Mouse (Mus musculus): ENCODE measurements around the gene Ccnd3.

DNA sequence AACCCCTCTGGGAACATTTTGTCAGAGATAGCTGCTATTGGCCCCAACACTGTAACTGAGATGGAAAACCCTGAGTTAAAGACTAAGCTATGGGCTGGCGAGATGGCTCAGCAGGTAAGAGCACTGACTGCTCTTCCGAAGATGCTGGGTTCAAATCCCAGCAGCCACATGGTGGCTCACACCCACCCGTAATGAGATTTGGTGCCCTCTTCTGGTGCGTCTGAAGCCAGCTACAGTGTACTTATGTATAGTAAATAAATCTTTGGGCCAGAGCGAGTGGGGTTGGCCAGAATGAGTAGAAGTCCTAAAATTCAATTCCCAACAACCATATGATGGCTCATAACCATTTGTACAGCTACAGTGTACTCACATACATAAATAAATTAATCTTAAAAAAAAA is 101.4 kb downstream of the Ccnd3 start:
- no peak for TF ChIP-seq CTCF (IDR thresholded peaks at IDR 0.05; ENCODE audit: low read depth, low read length)
- no peak for TF ChIP-seq POLR2A (IDR thresholded peaks at IDR 0.05; ENCODE audit: borderline replicate concordance, low read depth, low read length)
